Mouse (Mus musculus): ENCODE measurements around the gene Ssbp4. TPM values are rescaled to one million over a fixed set of nuclear protein-coding genes. Genes with fewer than 3 reads are reported as not detected.

Gene Ssbp4
- polyA plus RNA-seq, 1 experiment from 2014 or later = 68.4 TPM

DNA sequence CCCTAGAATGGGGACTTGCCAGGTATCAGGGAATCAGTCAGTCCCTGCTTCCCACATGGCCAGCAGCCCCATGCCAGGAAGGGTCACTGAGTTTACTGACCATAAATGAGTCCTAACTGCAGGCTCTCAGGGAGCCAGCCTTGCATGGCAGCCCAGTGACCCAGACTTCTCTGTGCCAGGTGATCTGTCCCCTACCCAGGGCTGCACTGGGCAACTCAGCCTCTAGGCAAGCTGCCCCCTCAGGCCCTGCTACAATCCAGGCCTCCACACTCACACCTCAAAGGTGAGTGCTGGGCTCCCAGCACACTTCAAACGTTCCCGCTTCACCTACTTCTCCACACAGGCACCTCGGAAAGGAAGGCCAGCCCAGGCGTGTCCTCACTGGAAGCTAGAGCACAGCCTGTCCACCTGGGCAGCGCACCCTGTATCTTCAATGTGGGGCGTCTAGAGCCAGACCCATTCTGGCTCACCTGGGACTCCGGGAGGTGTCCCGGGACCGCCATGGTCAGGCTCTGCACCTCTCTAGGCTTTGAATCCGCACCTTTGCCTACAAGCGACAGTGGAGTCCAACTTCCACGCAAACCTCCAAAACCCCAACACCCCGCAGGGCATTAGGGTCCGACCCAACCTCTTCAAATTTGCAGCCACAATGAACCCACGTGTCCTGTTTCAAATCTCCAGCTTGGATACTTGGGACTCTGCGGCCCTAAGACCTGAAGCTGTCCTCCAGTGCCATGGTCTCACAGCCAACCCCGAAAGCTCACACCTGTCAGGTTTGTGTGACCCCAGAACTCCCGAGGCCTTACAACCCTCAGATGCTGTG lies 1.7 kb downstream of the Ssbp4 start:
- 72% methylated on average over 18 of the region's 18 CpGs for WGBS
- H3K4me2 ChIP-seq (ENCODE audit: low read depth, low read length) = peak overlapping the region; percentile 99
- peaks cover 17% of the 10 kb centered on the region for H3K4me1 ChIP-seq (ENCODE audit: control insufficient read depth, insufficient read depth, low read length)
- no peaks in the 10 kb centered on the region for H3K9me3 ChIP-seq (replicated peaks; ENCODE audit: control insufficient read depth, low read length)
- no peaks in the 10 kb centered on the region for H3K27me3 ChIP-seq (ENCODE audit: control insufficient read depth, insufficient read depth, low read length)
- ATAC-seq (replicated peaks; ENCODE audit: extremely low read depth, insufficient read depth, low FRiP score) = no peak
- peak overlapping the region; percentile 74 for H3K4me3 ChIP-seq (ENCODE audit: low read length)
- H3K27ac ChIP-seq (ENCODE audit: low read length) = no peak overlapping the region
- H3K36me3 ChIP-seq (ENCODE audit: control insufficient read depth, insufficient read depth) = peaks cover 8% of the 10 kb centered on the region
- peak overlapping the region; percentile 85 for H3K9ac ChIP-seq (ENCODE audit: low read length)

DNA sequence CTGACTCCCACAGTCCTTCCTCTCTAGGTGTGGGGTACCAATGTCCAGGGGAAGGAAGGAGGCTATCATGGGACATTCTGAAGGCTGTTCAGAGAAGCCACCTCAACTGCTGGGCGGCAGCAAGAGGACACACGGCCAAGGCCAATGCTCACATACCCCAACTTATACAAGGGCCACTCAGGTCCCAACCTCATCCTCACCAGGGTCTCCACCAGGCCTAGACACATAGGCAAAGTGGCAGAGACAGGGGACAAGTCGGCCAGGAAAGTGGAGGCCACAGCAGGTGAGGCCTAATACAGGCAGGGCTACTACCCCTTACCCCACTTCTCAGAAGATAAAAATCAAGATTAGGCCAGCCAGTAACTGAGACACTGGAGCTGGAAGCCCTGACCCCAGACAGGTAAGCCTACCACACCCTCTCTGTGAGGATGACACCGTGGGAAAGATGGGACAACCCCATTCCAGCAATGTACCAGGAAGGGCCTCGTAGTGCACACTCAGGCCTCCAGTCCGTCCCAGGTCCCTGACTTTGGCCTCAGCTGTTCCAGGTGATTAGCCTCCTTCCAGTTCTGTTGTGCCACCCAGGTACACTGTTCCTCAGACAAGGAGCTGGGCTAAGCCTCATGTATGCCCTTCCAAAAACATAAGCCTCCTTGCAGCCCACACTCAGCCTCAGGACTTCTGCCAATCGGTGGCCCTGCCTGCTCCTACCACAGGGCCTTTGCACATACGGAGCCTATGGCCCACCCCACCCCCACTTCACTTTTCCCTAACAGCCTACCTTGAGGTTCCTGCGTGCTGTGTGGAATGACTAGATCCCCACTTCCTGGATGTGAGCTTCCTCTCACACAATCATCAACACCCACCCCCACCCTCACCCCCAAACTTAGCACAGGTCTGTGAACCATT lies 2.5 kb downstream of the Ssbp4 start:
- no peaks in the 10 kb centered on the region for H3K9me3 ChIP-seq (replicated peaks; ENCODE audit: control insufficient read depth, low read length)

DNA sequence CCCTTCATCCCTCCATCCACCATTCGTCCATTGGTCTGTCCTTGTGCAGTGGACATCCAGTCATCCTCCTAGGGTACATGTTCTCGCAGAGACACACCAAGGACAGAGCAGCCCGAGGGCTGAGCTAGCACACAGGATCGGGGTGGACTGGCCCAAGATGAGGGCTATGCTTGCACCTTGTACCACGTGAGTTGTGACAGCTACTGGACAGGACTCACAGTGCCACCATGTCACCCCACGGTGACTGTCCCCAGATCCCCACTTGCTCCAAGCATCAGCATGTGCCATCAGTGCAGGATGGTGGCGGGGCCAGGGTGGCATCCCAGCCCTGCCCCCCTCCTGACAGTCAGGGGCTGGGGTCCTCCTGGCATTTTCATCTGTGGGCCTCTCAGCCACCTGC lies 4.1 kb downstream of the Ssbp4 start:
- Histone ChIP-seq H3K36me3 (ENCODE audit: control insufficient read depth, insufficient read depth) (peaks cover 10% of the 10 kb centered on the region), H3K4me2 (ENCODE audit: low read depth, low read length) (no peak overlapping the region), H3K27ac (ENCODE audit: low read length) (no peak overlapping the region), H3K9me3 (replicated peaks; ENCODE audit: control insufficient read depth, low read length) (no peaks in the 10 kb centered on the region), H3K27me3 (ENCODE audit: control insufficient read depth, insufficient read depth, low read length) (no peaks in the 10 kb centered on the region), H3K4me1 (ENCODE audit: control insufficient read depth, insufficient read depth, low read length) (peaks cover 22% of the 10 kb centered on the region), H3K4me3 (ENCODE audit: low read length) (no peak overlapping the region), H3K9ac (ENCODE audit: low read length) (no peak overlapping the region)
- ATAC-seq (replicated peaks; ENCODE audit: extremely low read depth, insufficient read depth, low FRiP score) = no peak
- WGBS = 79% methylated on average over 7 of the region's 7 CpGs

More for the DNA sequence above, 2.5 kb downstream of the Ssbp4 start:
- 88% methylated on average over 9 of the region's 9 CpGs for WGBS
- no peaks in the 10 kb centered on the region for H3K27me3 ChIP-seq (ENCODE audit: control insufficient read depth, insufficient read depth, low read length)
- H3K4me3 ChIP-seq (ENCODE audit: low read length) = no peak overlapping the region
- H3K36me3 ChIP-seq (ENCODE audit: control insufficient read depth, insufficient read depth) = peaks cover 10% of the 10 kb centered on the region
- H3K4me2 ChIP-seq (ENCODE audit: low read depth, low read length) = peak overlapping the region; percentile 99; the same call in 1 of the 2 replicates
- H3K4me1 ChIP-seq (ENCODE audit: control insufficient read depth, insufficient read depth, low read length) = peaks cover 19% of the 10 kb centered on the region
- no peak overlapping the region for H3K9ac ChIP-seq (ENCODE audit: low read length)
- H3K27ac ChIP-seq (ENCODE audit: low read length) = no peak overlapping the region
- ATAC-seq (replicated peaks; ENCODE audit: extremely low read depth, insufficient read depth, low FRiP score) = no peak

DNA sequence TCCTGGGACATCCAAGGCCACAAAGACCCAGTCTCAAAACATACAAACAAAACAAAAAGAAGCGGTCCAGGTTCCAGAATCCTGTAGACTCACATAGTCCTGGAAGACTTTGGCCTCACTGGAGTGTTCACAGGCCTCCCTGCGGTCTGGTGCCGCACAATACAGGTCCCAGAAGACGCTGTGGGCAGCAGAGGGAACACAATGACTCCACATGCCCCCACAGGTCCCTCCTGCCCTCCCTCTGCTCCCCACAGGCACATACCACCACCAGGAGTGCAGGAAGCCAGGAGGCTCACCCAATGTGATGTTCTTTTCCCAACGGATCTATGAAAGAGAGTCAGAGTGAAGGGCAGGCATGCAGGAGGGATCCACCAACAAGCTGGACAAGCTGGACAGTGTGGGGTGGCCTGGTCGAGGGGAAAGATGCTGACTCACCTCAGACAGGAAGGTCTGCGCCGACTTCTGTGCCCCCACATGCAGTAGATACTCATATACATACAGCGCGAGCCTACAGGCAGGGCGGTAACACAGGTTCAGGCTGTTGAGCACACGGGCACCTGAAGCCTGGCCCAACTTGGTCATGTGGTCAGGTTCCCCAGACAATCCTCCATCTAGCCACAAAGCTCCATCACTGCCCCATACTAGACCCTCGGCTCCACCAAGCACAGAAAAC lies 6.4 kb downstream of the Ssbp4 start:
- no peak overlapping the region for H3K9ac ChIP-seq (ENCODE audit: low read length)
- H3K27me3 ChIP-seq (ENCODE audit: control insufficient read depth, insufficient read depth, low read length) = no peaks in the 10 kb centered on the region
- H3K4me1 ChIP-seq (ENCODE audit: control insufficient read depth, insufficient read depth, low read length) = peaks cover 25% of the 10 kb centered on the region
- H3K36me3 ChIP-seq (ENCODE audit: control insufficient read depth, insufficient read depth) = peaks cover 10% of the 10 kb centered on the region
- no peak overlapping the region for H3K4me3 ChIP-seq (ENCODE audit: low read length)
- WGBS = 92% methylated on average over 13 of the region's 13 CpGs
- no peak for ATAC-seq (replicated peaks; ENCODE audit: extremely low read depth, insufficient read depth, low FRiP score)
- H3K4me2 ChIP-seq (ENCODE audit: low read depth, low read length) = no peak overlapping the region
- no peaks in the 10 kb centered on the region for H3K9me3 ChIP-seq (replicated peaks; ENCODE audit: control insufficient read depth, low read length)
- H3K27ac ChIP-seq (ENCODE audit: low read length) = no peak overlapping the region

DNA sequence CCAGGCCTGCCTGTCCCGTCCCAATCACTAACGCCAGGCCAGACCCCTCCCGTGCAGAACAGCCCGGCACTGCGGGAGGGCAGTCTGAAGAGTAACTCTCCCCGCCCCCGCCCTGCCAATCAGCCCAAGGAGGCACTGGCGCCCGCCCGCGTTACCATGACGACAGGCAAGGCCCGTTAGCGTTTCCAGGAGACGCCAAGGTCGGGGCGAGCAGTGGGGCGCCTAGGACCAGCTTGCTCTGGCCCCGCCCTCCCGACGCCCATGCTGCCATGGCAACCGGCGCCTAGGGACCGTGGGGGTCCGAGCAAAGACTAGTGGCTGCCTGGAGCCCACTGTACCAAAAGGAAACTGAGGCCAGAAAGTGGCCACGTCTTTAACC lies 7.4 kb downstream of the Ssbp4 start:
- peak overlapping the region; percentile 51 for H3K4me2 ChIP-seq (ENCODE audit: low read depth, low read length)
- 0 out of 2 replicates have a peak overlapping the region, but pooled peaks have one; percentile 49 for H3K9ac ChIP-seq (ENCODE audit: low read length)
- peak; percentile 35; the same call in 1 of the 2 replicates for ATAC-seq (replicated peaks; ENCODE audit: extremely low read depth, insufficient read depth, low FRiP score)
- H3K4me1 ChIP-seq (ENCODE audit: control insufficient read depth, insufficient read depth, low read length) = peaks cover 27% of the 10 kb centered on the region
- H3K36me3 ChIP-seq (ENCODE audit: control insufficient read depth, insufficient read depth) = peaks cover 12% of the 10 kb centered on the region
- no peaks in the 10 kb centered on the region for H3K9me3 ChIP-seq (replicated peaks; ENCODE audit: control insufficient read depth, low read length)
- WGBS = 2% methylated on average over 26 of the region's 26 CpGs
- peak overlapping the region; percentile 25 for H3K4me3 ChIP-seq (ENCODE audit: low read length)
- no peaks in the 10 kb centered on the region for H3K27me3 ChIP-seq (ENCODE audit: control insufficient read depth, insufficient read depth, low read length)
- peak overlapping the region; percentile 73 for H3K27ac ChIP-seq (ENCODE audit: low read length)

DNA sequence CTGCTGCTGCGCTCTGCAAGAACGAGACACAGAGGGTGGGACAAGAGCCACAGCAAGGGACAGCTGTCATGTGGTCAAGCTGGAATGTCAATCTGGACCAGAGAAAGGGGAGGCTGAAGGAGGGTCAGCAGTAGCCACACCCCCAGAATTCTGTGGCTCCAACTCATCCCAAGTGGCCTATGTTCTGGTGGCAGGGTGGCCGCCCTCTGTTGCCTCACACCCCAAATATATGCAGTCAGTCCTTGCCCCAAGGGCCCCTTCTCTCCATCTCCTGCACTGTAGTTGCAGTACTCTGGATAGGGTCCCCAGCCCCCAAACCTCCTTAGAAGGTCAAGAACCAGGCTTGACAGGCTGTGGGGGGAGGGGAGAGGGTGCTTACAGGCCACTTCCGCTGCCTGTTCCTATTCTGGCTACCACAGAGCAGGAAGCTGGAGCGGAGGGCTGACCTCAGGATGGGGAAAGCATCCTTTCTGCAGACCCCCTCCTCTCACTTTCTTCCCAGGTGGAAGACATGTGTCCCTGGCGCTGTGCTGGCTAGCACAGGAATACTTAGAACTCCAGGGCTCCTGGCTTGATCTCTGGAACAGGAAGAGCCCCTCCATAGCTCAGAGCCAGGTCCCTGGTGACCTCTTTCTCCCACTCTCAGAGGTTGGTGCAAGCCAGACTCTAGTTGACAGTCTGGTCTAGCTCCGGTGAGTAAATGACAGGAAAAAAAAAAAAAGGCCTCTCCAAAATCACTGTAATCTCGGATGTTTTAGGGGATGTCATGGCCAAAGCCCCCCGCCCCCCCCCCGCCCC lies 8.0 kb downstream of the Ssbp4 start:
- peak overlapping the region; percentile 51 for H3K4me2 ChIP-seq (ENCODE audit: low read depth, low read length)
- H3K36me3 ChIP-seq (ENCODE audit: control insufficient read depth, insufficient read depth) = peaks cover 18% of the 10 kb centered on the region
- H3K9me3 ChIP-seq (replicated peaks; ENCODE audit: control insufficient read depth, low read length) = no peaks in the 10 kb centered on the region
- no peak for ATAC-seq (replicated peaks; ENCODE audit: extremely low read depth, insufficient read depth, low FRiP score)
- WGBS = 32% methylated on average over 10 of the region's 10 CpGs
- peak overlapping the region; percentile 25 for H3K4me3 ChIP-seq (ENCODE audit: low read length)
- H3K27ac ChIP-seq (ENCODE audit: low read length) = peak overlapping the region; percentile 73
- peaks cover 27% of the 10 kb centered on the region for H3K4me1 ChIP-seq (ENCODE audit: control insufficient read depth, insufficient read depth, low read length)
- H3K9ac ChIP-seq (ENCODE audit: low read length) = no peak overlapping the region
- H3K27me3 ChIP-seq (ENCODE audit: control insufficient read depth, insufficient read depth, low read length) = no peaks in the 10 kb centered on the region

DNA sequence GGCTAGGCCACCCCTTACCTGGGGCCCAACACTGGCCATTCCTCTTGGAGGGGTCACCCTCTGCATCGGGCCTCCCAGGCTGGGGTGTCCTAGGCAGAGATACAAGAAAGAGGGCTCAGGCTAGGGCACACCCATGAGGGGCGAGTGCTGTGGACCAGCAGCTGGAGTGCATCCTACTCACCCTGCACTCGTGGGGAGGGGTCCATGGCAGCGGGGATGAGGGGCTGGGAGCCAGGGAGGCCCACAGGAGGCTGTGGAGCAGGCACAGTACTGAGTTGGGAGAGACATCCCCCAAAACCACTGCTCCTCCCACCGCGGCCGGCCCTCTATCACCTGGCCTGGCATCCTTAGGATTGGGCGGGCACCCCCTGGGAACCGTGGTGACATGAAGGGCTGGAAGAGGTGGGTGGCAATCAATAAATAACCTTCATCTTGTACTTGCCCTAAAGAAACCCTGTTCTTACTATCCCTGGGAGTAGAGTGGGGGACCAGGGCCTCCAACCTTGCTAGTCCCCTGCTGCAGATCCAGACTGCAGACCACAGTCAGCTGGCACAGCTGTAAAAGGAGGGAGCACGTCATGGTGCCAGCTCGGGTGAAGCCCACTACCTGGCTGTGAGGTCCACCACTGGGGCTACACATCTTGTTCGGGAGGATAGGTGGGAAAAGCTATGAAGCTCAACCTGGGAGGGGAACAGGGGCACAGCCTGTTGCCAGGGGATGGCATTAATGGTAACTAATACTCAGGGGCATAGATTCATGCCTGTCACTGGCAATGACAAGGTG lies 9.0 kb downstream of the Ssbp4 start:
- Histone ChIP-seq H3K4me1 (ENCODE audit: control insufficient read depth, insufficient read depth, low read length) (peaks cover 35% of the 10 kb centered on the region), H3K27ac (ENCODE audit: low read length) (no peak overlapping the region), H3K36me3 (ENCODE audit: control insufficient read depth, insufficient read depth) (peaks cover 19% of the 10 kb centered on the region), H3K27me3 (ENCODE audit: control insufficient read depth, insufficient read depth, low read length) (no peaks in the 10 kb centered on the region), H3K4me2 (ENCODE audit: low read depth, low read length) (no peak overlapping the region), H3K9ac (ENCODE audit: low read length) (no peak overlapping the region), H3K4me3 (ENCODE audit: low read length) (no peak overlapping the region), H3K9me3 (replicated peaks; ENCODE audit: control insufficient read depth, low read length) (no peaks in the 10 kb centered on the region)
- WGBS = 87% methylated on average over 12 of the region's 12 CpGs
- no peak for ATAC-seq (replicated peaks; ENCODE audit: extremely low read depth, insufficient read depth, low FRiP score)

DNA sequence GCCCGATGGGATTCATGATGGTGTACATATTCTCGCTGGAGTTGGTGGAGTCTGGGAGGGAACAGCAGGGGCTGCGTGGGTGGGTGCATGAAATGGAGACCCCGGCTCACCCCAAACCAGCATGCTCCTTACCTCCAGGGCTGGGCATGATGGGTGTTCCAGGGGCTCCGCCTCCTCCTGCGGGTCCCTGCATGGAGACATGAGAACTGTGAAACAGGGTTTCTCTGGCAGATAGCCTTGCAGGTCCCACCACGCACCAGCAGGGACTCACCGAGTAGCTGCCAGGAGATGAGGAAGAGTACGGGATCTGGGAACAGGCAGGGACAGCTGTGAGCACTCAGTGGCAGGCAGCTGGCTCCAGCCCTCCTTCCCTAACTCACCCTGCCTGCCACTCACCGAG lies 9.9 kb downstream of the Ssbp4 start:
- Histone ChIP-seq H3K36me3 (ENCODE audit: control insufficient read depth, insufficient read depth) (peaks cover 19% of the 10 kb centered on the region), H3K9ac (ENCODE audit: low read length) (peak overlapping the region; percentile 83; the same call in 1 of the 2 replicates), H3K4me2 (ENCODE audit: low read depth, low read length) (peak overlapping the region; percentile 87), H3K27me3 (ENCODE audit: control insufficient read depth, insufficient read depth, low read length) (no peaks in the 10 kb centered on the region), H3K27ac (ENCODE audit: low read length) (no peak overlapping the region), H3K4me1 (ENCODE audit: control insufficient read depth, insufficient read depth, low read length) (peaks cover 35% of the 10 kb centered on the region), H3K9me3 (replicated peaks; ENCODE audit: control insufficient read depth, low read length) (no peaks in the 10 kb centered on the region), H3K4me3 (ENCODE audit: low read length) (peak overlapping the region; percentile 59)
- 21% methylated on average over 10 of the region's 10 CpGs for WGBS
- no peak for ATAC-seq (replicated peaks; ENCODE audit: extremely low read depth, insufficient read depth, low FRiP score)
